Mouse (Mus musculus) layer of hippocampus, adult 18-20 months (tissue): Measurements from ENCODE around the gene Adamts16. TPM values are rescaled to one million over a fixed set of nuclear protein-coding genes. Genes with fewer than 3 reads are reported as not detected.
A peak's percentile ranks its signal among the peaks of the same experiment; 100 is the strongest.

Source experiments
- DNase-seq, 2 experiments: peaks; one replicate each; pipeline ENCODE4 v3.0.0; 2022; ENCODE audit warnings: low spot score in 2 of 2
- total RNA-seq, 2 experiments: library from RNA; stranded (reverse); gene quantifications; 2 replicates each; pipeline ENCODE4 v1.2.3; 2021

Gene Adamts16
- total RNA-seq, 2 experiments from 2014 or later, result 0.86 to 1.5 TPM

DNA sequence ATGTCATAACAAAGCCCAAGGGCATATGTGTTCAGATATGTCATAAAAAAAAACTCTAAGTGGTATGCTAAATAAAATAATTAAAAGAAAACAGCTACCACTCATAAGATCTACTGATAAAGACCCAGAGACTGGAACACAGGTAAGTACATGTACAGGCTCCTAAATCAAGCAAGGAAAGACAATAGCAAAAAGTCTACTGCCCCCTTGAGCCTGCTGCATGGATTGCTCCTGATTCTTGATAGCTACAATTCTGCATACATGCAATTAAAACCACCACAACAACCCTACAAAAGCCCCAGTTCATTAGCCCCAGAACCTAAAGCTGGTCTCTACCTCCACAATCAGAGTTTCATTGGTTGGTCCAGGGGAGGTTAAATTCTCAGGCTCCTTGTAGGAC, 74.1 kb downstream of the Adamts16 start:
- peak in 1 of 2 experiments; percentile 68 for DNase-seq

- no peak for DNase-seq
Measured at GRCm38 (mm10) chr13:70764682-70765081, 76.9 kb downstream of the Adamts16 start.

- no peak for DNase-seq
Measured at GRCm38 (mm10) chr13:70762586-70762985, 79.0 kb downstream of the Adamts16 start.

DNA sequence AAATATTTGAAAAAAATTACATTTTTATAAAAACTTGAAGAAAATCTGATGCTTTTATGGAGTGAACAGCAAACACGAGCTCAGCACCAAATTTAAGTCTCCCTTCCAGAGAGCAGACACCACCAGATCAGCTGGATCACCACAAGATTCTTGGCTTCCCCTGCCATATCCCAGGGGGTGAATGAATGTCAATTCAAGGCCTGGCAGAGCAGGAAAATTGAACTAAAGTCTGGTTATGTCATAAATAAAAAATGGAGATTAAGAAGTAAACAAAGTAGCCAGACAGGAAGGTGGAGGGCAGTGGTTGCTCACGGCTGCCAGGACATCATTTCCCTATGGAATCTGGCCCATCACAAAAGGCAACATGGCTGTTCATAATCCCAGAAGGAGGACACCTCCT, 80.3 kb downstream of the Adamts16 start:
- DNase-seq, result no peak

- no peak for DNase-seq
Measured at GRCm38 (mm10) chr13:70760186-70760585, 81.4 kb downstream of the Adamts16 start.

- DNase-seq, result no peak
Measured at GRCm38 (mm10) chr13:70746294-70747008, 95.2 kb downstream of the Adamts16 start.

DNA sequence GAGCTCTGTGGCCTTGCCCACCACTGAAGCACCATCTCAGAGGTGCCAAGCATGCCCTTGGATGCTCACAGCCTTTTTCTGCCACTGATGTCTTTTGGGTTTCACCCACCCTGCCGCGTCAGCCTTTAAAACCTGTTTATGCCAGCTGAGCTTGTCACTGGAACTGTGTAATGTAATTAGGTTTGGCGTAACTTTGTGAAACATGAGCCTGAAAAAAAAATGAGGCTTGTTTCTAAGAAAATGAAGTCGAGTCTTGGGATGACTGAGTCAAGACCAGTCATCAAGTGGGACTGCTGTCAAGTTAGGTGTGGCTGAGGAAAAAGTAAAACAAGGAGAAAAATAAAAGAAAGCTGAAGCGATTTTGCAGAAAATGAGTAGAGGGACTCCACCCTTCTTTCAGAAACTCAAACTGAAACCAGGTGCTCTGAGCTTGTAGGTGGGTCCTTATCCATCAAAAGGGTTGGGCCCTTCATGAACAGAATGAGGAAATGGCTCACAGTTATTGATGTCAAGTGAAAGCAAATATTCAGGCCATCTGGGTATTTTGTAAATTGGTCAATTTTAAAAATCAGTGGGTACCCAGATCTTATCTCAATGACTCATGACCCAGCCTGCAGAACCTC, 97.1 kb downstream of the Adamts16 start:
- no peak for DNase-seq

DNA sequence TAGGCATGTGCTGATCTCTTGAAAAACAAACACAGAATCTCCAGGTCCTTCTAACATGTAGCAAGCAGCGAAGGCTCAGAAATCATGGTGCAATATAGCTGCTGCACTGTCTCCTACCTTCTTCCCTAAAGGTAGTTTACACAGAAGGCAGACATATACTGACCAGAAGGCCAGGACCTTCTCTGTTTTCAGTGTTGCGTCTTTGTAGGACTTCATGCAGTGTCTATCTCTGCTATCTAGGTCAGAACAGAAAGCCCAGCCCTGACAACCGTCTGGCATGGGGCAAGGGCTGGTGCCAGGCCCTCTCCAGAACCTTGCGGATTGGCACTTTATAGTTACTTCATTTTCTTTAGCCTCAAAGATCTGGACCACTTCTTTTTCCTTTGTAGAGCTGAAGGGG, 98.9 kb downstream of the Adamts16 start:
- DNase-seq, result no peak

DNA sequence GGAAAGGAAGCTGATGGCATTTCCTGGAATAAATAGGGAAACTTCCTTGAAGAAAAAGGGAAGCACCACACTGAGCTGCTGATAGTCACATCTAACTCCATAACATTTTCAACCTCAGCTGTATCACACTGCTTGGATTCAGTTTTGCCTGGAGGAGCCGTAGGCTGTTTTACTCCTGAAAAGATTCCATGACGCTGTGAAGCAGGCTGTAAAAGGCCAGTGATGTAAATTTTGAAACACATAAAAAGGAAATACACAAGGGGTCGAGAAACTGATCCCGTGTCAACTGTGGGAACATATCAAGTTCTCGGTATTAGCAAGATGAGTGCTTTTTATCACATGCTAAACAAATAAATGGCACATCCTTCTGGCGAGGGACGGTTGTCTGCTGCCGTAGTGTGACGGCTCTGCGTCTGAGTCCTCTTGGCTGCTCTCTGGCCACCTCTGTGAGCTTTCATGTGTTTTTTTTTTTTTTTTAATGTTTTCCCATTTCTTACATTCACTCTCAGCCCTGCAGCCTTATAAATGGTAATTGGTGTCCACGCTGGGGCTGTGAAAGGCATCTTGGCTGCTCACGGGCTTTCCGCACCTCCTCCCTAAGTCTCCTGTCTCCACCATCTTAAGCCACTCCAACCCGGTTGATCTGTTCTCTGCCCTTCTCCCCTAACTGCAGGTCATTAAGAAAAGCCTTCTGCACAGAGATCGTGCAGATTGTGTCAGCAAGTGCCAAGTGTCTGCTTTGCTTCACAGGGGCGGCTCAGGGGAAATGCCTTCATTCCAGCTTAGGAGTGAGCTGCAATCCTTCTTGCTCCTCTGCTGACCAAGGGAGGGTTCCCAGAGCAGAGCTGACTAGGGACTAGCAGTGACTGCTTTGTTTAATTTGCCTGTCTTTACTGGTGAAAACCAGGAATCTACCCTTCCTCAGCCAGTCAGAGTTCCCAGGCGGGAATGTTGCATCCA, 101.0 kb downstream of the Adamts16 start:
- no peak for DNase-seq

GRCm38 (mm10) chr13:70738781-70739180, 102.8 kb downstream of the Adamts16 start:
- DNase-seq, result no peak

DNA sequence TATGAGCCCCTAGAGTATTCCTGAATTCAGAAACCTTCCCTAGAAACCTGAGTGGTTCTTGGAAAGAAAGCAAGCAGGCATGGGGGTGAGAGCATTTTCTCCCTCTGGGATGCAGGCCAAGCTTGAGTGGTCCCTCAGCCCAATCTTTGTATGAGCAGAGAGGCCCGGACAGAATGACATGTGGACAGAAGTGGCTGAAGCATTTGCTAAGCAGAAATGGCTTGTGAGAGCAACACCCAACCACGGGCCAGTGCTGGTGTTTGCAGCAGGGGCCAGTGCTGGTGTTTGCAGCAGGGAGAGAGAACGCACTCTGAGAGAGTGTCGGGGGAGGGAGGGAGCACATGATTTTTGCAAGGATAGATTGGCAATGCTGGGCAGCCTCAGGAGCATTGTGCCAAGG, 105.2 kb downstream of the Adamts16 start:
- no peak for DNase-seq

DNA sequence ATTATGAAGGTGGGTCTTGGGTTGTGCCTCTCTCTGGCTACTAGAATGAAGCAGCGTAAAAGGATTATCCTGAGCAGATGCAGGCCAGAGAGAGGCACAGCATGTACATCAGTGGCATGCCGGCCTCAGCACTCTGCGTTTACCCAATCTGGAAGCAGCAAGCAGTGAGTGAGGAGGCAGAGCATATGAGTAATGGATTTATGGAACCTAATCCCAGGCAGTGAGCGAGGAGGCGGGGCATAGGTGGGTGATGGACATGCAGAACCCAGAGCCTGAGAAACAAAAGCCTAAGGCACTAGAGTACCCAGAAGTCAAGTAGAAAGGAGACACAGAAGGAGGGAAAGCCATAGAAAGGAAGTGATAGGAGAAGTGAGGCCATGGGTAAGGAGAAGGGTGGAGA, 107.0 kb downstream of the Adamts16 start:
- no peak for DNase-seq

GRCm38 (mm10) chr13:70733911-70734310, 107.7 kb downstream of the Adamts16 start:
- DNase-seq, result no peak

GRCm38 (mm10) chr13:70733206-70733605, 108.4 kb downstream of the Adamts16 start:
- DNase-seq, result no peak

DNA sequence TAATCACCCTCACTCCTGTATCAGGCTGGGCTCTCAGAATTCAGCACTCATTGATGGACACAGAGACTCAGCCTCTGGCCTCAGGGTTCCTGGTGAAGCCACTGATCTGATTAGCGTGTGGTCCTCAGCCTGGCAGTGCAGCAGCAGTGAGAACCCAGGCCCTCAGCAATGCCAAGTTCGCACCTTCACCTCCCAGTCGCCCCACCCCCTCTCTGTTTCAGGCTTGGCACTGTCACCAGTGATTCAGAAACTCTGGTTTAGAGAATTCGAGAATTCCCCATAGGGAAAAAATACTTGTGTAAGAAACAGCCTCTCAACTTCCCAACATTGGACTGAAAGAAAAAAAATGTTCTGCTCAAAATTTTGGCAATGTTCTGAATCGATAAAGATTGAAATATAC, 108.8 kb downstream of the Adamts16 start:
- no peak for DNase-seq

GRCm38 (mm10) chr13:70731349-70731748, 110.3 kb downstream of the Adamts16 start:
- DNase-seq, result no peak

- no peak for DNase-seq
Measured at GRCm38 (mm10) chr13:70729996-70730395, 111.6 kb downstream of the Adamts16 start.

DNA sequence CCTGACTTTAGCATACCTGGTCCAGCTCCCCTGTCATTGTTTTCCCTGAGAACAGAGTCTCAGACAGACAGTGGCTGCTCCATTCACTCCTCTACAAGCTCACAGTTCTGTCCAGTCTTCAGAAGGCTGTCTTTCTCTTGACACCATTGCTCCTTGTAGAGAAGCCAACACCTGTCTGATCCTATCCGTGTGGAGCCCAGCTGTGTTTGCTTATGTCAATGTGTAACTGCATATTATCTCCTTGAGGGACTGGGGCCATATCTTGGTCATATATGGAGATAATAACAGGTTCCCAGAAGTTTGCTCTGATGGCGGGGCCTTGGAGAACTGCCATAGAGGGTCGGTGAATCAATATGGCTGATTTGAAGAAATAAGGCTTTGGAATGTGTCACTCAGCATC, 115.4 kb downstream of the Adamts16 start:
- DNase-seq, result no peak

DNA sequence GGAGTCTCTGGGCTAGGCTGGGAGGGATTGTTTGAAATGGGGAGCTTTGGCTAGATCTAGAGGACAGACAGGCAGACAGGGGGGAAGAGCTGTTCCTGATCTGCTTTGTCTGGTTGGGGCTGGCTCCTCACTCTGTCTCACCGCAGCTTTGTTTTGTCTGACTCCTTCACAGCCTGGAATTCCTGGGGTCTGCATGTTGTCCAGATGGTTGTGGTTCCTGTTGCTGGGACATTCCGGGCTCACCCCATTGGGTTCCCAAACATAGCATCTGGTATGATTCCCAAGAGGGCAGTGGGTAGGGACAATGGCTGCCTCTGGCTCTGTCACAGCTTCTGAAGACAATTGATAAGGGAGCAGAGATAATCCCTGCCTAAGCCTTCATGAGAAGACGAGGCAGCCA, 117.0 kb downstream of the Adamts16 start:
- DNase-seq, result no peak

DNA sequence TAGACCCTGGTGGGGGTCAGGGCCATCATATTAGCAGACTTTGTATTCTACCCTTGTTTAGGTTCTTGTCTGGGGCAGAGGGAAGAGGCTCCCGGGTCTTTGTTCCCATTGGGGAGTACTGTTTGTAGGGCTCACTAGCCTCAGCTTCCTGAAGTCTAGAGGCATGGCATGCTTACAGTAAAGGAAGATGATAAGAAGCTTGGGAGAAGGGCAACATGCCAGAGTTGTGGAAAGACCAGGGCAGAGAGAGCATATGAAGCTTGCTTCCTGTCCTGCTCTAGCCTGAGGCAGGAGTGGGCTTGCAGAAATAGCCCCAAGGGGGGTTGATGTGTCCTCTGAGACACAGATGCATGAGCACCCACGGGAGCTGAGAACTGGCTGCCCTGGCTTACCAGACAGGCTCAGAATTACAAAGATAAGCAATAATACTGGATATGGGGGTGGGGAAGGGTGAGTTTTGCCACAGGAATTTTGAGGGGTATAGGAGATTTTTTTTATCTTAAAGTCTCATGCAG, 117.4 kb downstream of the Adamts16 start:
- DNase-seq, result no peak

DNA sequence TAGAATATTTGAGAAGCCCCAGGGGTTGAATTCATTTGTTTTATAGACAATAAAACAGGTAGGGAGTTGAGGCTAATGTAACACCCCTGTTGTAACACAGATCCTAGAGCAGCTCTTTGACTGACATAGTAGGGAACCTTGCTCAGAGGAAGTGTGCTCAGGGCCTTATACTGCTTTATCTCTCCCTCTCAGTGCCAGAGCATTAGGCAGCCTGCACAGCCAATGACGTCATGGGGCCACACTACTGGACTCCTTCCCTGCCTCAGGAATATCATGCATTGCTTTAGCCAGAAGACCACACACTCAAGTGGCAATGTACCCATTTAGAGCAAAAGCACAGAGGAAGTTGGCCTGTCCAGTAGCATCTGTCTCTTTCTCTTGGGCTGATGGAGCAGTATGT, 121.6 kb downstream of the Adamts16 start:
- no peak for DNase-seq

DNA sequence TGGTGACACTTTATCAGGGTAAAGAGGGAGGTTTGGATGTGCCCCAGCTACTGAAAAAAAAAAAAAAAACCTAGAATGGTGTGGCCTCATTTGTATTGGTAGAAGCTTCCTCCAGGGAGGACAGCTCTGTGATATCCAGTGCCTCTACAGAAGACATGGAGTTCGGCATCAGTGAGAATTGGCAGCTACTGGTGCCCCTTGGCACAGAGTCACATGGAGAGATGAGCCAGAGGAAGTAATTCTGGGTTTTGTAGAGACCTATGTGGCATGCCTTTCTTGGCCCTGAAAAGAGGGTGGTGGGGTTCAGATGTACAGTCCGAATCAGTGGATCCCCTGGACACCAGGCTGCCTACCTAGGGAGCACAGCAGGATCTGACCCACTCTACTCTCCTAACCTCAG, 122.8 kb downstream of the Adamts16 start:
- DNase-seq, result no peak
